Mouse (Mus musculus) olfactory bulb, adult 2 months (tissue): Measurements from ENCODE around the gene Ttll9.

Source experiments
- CTCF ChIP-seq: fragments of 200-500 bp; IDR thresholded peaks from 2 replicates; pipeline ENCODE4 v1.5.1; 2012; ENCODE audit warnings: low read depth, mild to moderate bottlenecking, low read length, moderate library complexity; ENCODE audit not compliant: insufficient read depth
- POLR2A ChIP-seq: fragments of 200-500 bp; IDR thresholded peaks from 2 replicates; pipeline ENCODE4 v1.6.1; 2012; ENCODE audit warnings: mild to moderate bottlenecking, low read depth, low read length, moderate library complexity; ENCODE audit not compliant: insufficient read depth

GRCm38 (mm10) chr2:153022855-153023254 is 60.6 kb downstream of the Ttll9 start:
- TF ChIP-seq POLR2A (no peak), CTCF (no peak)
